27 mouse cellular contexts compared by ENCODE assay signal in genomic region chr11:100360175-100360574, GRCm38 (mm10). TPM values are rescaled to one million over a fixed set of nuclear protein-coding genes. Genes with fewer than 3 reads are reported as not detected.
"Had no signal": no experiment of that assay in that cellular context is flagged by ENCODE, and none has a peak within 500 bp of the region (broad histone marks: within the 10 kb centered on the region; RNA-seq: fewer than 3 reads in every experiment).

No protein-coding gene starts in this region.

- H3K9ac ChIP-seq: liver, embryonic 13.5 days; lung, embryonic 14.5 days; midbrain, embryonic 13.5 days; neural tube, embryonic 13.5 days had no signal

- DNase-seq: kidney, adult 18-20 months; kidney, adult 9 months; kidney, postnatal 10 days; kidney, postnatal 36 days; layer of hippocampus, adult 9-11 months; liver, embryonic 13.5 days; lung, embryonic 14.5 days; lung, postnatal 10 days; lung, postnatal 36 days; thymus, adult 18-20 months; thymus, postnatal 36 days had no signal

- H3K4me3 ChIP-seq: liver, embryonic 13.5 days; megakaryocyte, embryonic 14.5 days; midbrain, embryonic 10.5 days; midbrain, embryonic 13.5 days; myocyte; neural tube, embryonic 13.5 days had no signal

- H3K27ac ChIP-seq: liver, embryonic 13.5 days; midbrain, embryonic 10.5 days; midbrain, embryonic 13.5 days; neural tube, embryonic 13.5 days had no signal

- H3K36me3 ChIP-seq: liver, embryonic 13.5 days; midbrain, embryonic 10.5 days; midbrain, embryonic 13.5 days; neural tube, embryonic 13.5 days had no signal

- H3K9me3 ChIP-seq: liver, embryonic 13.5 days; megakaryocyte, embryonic 14.5 days; midbrain, embryonic 10.5 days; midbrain, embryonic 13.5 days; neural tube, embryonic 13.5 days had no signal

RNA-seq across cellular contexts. Expression of gene Hap1, which starts 4.2 kb away (rescaled TPM):
- total RNA-seq: monocyte, adult 5-6 weeks had no signal

RNA-seq across cellular contexts. Expression of gene Gast, which starts 26.0 kb away (rescaled TPM):
- total RNA-seq: layer of hippocampus, postnatal 25 days; left cerebral cortex, adult 18-20 months; left cerebral cortex, postnatal 10 days; left cerebral cortex, postnatal 36 days; liver, adult 2 months; monocyte, adult 5-6 weeks had no signal
- polyA plus RNA-seq: limb, embryonic 11.5 days; liver, adult 2 months; liver, embryonic 13.5 days; liver, embryonic 16.5 days; lung, embryonic 14.5 days; midbrain, embryonic 10.5 days; myocyte; neural tube, embryonic 13.5 days; spleen, adult 2 months; testis, adult 2 months; urinary bladder, adult 2 months had no signal
